Mouse (Mus musculus) urinary bladder, postnatal 0 days (tissue): ENCODE results near the gene Ankrd27. TPM values are rescaled to one million over a fixed set of nuclear protein-coding genes. Genes with fewer than 3 reads are reported as not detected.

ENCODE experiments used
- polyA plus RNA-seq: library from polyadenylated mRNA; unstranded; fragments of >200 nt; fragmentation: Nextera tagmentation; extraction: Ambion mirVana; gene quantifications from 2 replicates; pipeline ENCODE4 v1.2.1, GENCODE M21; 2015

Ankrd27 gene
- 22.1 and 27.3 TPM in 2 replicates for polyA plus RNA-seq

GRCm38 (mm10) chr7:35586055-35586905 lies at the start of gene Ankrd27:
Gene Ankrd27, plus strand, starts transcription at chr7:35586244.

GRCm38 (mm10) chr7:35537562-35537961 lies 48.5 kb upstream of the Ankrd27 start, which contains the start of gene Tdrd12:
Gene Tdrd12, minus strand, starts transcription at chr7:35537745.

GRCm38 (mm10) chr7:35556205-35556603 lies 29.8 kb upstream of the Ankrd27 start, which contains the start of gene Nudt19:
Gene Nudt19, minus strand, starts transcription at chr7:35556304.

GRCm38 (mm10) chr7:35585191-35586054 lies 621 bp upstream of the Ankrd27 start, which contains the start of gene Rgs9bp:
Gene Rgs9bp, minus strand, starts transcription at chr7:35585582.

GRCm38 (mm10) chr7:35647101-35647698 lies 61.2 kb downstream of the Ankrd27 start, which contains the start of gene Pdcd5:
Gene Pdcd5, minus strand, starts transcription at chr7:35647521.

Other genes starting within 250 kb of the Ankrd27 start
- 7.8 and 8.3 TPM in 2 replicates for gene Faap24, start 189.4 kb upstream of the Ankrd27 start, polyA plus RNA-seq
- 14.0 and 15.0 TPM in 2 replicates for gene Cep89, start 189.2 kb upstream of the Ankrd27 start, polyA plus RNA-seq
- gene Slc7a9, start 137.4 kb upstream of the Ankrd27 start, polyA plus RNA-seq, result 0.10 TPM in 1 of 2 replicates, not detected in the other
- gene Tdrd12, start 48.5 kb upstream of the Ankrd27 start, polyA plus RNA-seq, result 0.04 and 0.10 TPM in 2 replicates
- 40.2 and 40.9 TPM in 2 replicates for gene Nudt19, start 29.9 kb upstream of the Ankrd27 start, polyA plus RNA-seq
- gene Rgs9bp, start 662 bp upstream of the Ankrd27 start, polyA plus RNA-seq, result 0.17 and 0.29 TPM in 2 replicates
- 218 and 223 TPM in 2 replicates for gene Pdcd5, start 61.3 kb downstream of the Ankrd27 start, polyA plus RNA-seq
- 23.1 and 25.1 TPM in 2 replicates for gene Dpy19l3, start 168.2 kb downstream of the Ankrd27 start, polyA plus RNA-seq
- 7.3 and 9.0 TPM in 2 replicates for gene Zfp507, start 216.8 kb downstream of the Ankrd27 start, polyA plus RNA-seq